Mouse (Mus musculus): ENCODE measurements at regions not wholly inside any gene's neighbourhood (a gene's known extent, or its start where the extent isn't known, plus 50 kb on each side); places are given as distances from the start of the nearest gene placed in this dataset.
"Not testable (repeated sequence)": the region's sequence is repeated elsewhere in the genome, so short reads cannot be mapped to it uniquely, and the experiment has no call there.

- H3K4me3 ChIP-seq (ENCODE audit: low read depth, low read length), result no peak overlapping the region
- DNase-seq (no peak), ATAC-seq (no peak)
- WGBS (ENCODE audit: insufficient replicate concordance), result 70% methylated on average over 7 of the region's 7 CpGs
- no peak for TF ChIP-seq CTCF (IDR thresholded peaks at IDR 0.05; ENCODE audit: low read depth)
- no peak for TF ChIP-seq EP300 (IDR thresholded peaks at IDR 0.05; ENCODE audit: low read depth)
- H3K27me3 ChIP-seq (ENCODE audit: insufficient read depth, low read length), result no peaks in the 10 kb centered on the region
- no peak overlapping the region for H3K9ac ChIP-seq (replicated peaks)
- no peaks in the 10 kb centered on the region for H3K4me1 ChIP-seq (ENCODE audit: insufficient read depth)
- H3K9me3 ChIP-seq (ENCODE audit: low read length), result no peaks in the 10 kb centered on the region
- no peak overlapping the region for H3K4me2 ChIP-seq (ENCODE audit: low read depth, low read length)
- no peaks in the 10 kb centered on the region for H3K36me3 ChIP-seq (replicated peaks; ENCODE audit: insufficient read depth, low read length)
- no peak overlapping the region for H3K27ac ChIP-seq (ENCODE audit: low read depth)
These were observed 154.9 kb downstream of the Car2 start for GRCm38 (mm10) chr3:15040866-15041528.

GRCm38 (mm10) chr3:15053968-15054367, 167.9 kb downstream of the Car2 start:
- Histone ChIP-seq H3K4me1 (ENCODE audit: insufficient read depth) (no peaks in the 10 kb centered on the region), H3K36me3 (replicated peaks; ENCODE audit: insufficient read depth, low read length) (no peaks in the 10 kb centered on the region), H3K4me2 (ENCODE audit: low read depth, low read length) (no peak overlapping the region), H3K9me3 (ENCODE audit: low read length) (no peaks in the 10 kb centered on the region), H3K4me3 (ENCODE audit: low read depth, low read length) (no peak overlapping the region), H3K27me3 (ENCODE audit: insufficient read depth, low read length) (no peaks in the 10 kb centered on the region), H3K27ac (ENCODE audit: low read depth) (no peak overlapping the region), H3K9ac (replicated peaks) (no peak overlapping the region)
- TF ChIP-seq CTCF (IDR thresholded peaks at IDR 0.05; ENCODE audit: low read depth) (no peak), EP300 (IDR thresholded peaks at IDR 0.05; ENCODE audit: low read depth) (no peak)
- WGBS (ENCODE audit: insufficient replicate concordance), result 71% methylated on average over 3 of the region's 3 CpGs
- ATAC-seq (no peak), DNase-seq (no peak)

GRCm38 (mm10) chr3:15055516-15056256, 169.6 kb downstream of the Car2 start:
- not testable (repeated sequence) for H3K4me3 ChIP-seq (ENCODE audit: low read depth, low read length); H3K4me2 ChIP-seq (ENCODE audit: low read depth, low read length); H3K27me3 ChIP-seq (ENCODE audit: insufficient read depth, low read length); ATAC-seq; DNase-seq; H3K9me3 ChIP-seq (ENCODE audit: low read length); H3K36me3 ChIP-seq (replicated peaks; ENCODE audit: insufficient read depth, low read length); H3K9ac ChIP-seq (replicated peaks); H3K4me1 ChIP-seq (ENCODE audit: insufficient read depth); H3K27ac ChIP-seq (ENCODE audit: low read depth)
- 87% methylated on average over 8 of the region's 8 CpGs for WGBS (ENCODE audit: insufficient replicate concordance)

- not testable (repeated sequence) for H3K4me2 ChIP-seq (ENCODE audit: low read depth, low read length); H3K27me3 ChIP-seq (ENCODE audit: insufficient read depth, low read length); H3K4me3 ChIP-seq (ENCODE audit: low read depth, low read length); H3K9ac ChIP-seq (replicated peaks); H3K36me3 ChIP-seq (replicated peaks; ENCODE audit: insufficient read depth, low read length); ATAC-seq; H3K27ac ChIP-seq (ENCODE audit: low read depth); H3K9me3 ChIP-seq (ENCODE audit: low read length); H3K4me1 ChIP-seq (ENCODE audit: insufficient read depth); DNase-seq
- WGBS (ENCODE audit: insufficient replicate concordance), result 88% methylated on average over 5 of the region's 5 CpGs
These were observed 170.9 kb downstream of the Car2 start for GRCm38 (mm10) chr3:15056788-15057585.

- H3K9me3 ChIP-seq (ENCODE audit: low read length), result no peaks in the 10 kb centered on the region
- no peaks in the 10 kb centered on the region for H3K4me1 ChIP-seq (ENCODE audit: insufficient read depth)
- no peak overlapping the region for H3K9ac ChIP-seq (replicated peaks)
- DNase-seq (no peak), ATAC-seq (no peak)
- TF ChIP-seq CTCF (IDR thresholded peaks at IDR 0.05; ENCODE audit: low read depth) (no peak), EP300 (IDR thresholded peaks at IDR 0.05; ENCODE audit: low read depth) (no peak)
- H3K27me3 ChIP-seq (ENCODE audit: insufficient read depth, low read length), result no peaks in the 10 kb centered on the region
- H3K27ac ChIP-seq (ENCODE audit: low read depth), result no peak overlapping the region
- no peak overlapping the region for H3K4me3 ChIP-seq (ENCODE audit: low read depth, low read length)
- H3K4me2 ChIP-seq (ENCODE audit: low read depth, low read length), result no peak overlapping the region
- H3K36me3 ChIP-seq (replicated peaks; ENCODE audit: insufficient read depth, low read length), result no peaks in the 10 kb centered on the region
- 69% methylated on average over 3 of the region's 3 CpGs for WGBS (ENCODE audit: insufficient replicate concordance)
These were observed 179.6 kb downstream of the Car2 start for GRCm38 (mm10) chr3:15065681-15066080.

- 65% methylated on average over 3 of the region's 3 CpGs for WGBS (ENCODE audit: insufficient replicate concordance)
- H3K27me3 ChIP-seq (ENCODE audit: insufficient read depth, low read length), result no peaks in the 10 kb centered on the region
- no peak overlapping the region for H3K9ac ChIP-seq (replicated peaks)
- no peak for ATAC-seq
- H3K4me1 ChIP-seq (ENCODE audit: insufficient read depth), result no peaks in the 10 kb centered on the region
- H3K9me3 ChIP-seq (ENCODE audit: low read length), result no peaks in the 10 kb centered on the region
- TF ChIP-seq EP300 (IDR thresholded peaks at IDR 0.05; ENCODE audit: low read depth) (no peak), CTCF (IDR thresholded peaks at IDR 0.05; ENCODE audit: low read depth) (no peak)
- H3K36me3 ChIP-seq (replicated peaks; ENCODE audit: insufficient read depth, low read length), result no peaks in the 10 kb centered on the region
- H3K27ac ChIP-seq (ENCODE audit: low read depth), result no peak overlapping the region
- H3K4me2 ChIP-seq (ENCODE audit: low read depth, low read length), result no peak overlapping the region
- no peak for DNase-seq
- no peak overlapping the region for H3K4me3 ChIP-seq (ENCODE audit: low read depth, low read length)
These were observed 182.2 kb downstream of the Car2 start for GRCm38 (mm10) chr3:15068256-15068655.
